Mouse (Mus musculus) mouse trophoblast stem cell (cell line): ENCODE measurements around the gene Znrf4.

Experiments used
- in situ Hi-C, 2 experiments: fragments of 300-500 bp; cut with MseI, MboI; formaldehyde crosslinking; loops; 2 replicates in 1 of 2; 3 replicates in 1 of 2; pipeline ENCODE4 v1.15.1; 2025

Znrf4 gene

DNA sequence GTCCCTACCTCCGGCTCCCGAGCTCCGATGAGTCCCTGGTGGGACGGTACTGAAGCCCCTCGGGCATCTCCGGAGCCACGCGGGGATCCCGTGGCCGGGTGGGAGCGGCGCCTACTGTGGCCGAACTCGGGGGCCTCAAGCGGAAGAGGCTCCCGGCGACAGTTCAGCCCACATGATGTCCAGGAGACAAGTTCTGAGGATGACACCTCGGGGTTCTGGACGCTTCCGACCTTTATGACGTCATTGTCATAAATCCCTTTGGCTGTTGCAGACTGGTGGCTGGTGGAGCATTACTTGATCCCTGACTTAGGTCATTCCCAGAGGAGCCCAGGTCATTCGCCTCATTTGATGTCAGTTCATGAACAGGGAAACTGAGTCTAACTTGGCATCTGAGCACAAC, at the start of gene Znrf4:
Znrf4 (minus strand) TSS at position 122 of the 400 bp plus-strand sequence.
- in situ Hi-C loops = no loop called here

- in situ Hi-C loops = no loop called here
Measured at GRCm38 (mm10) chr17:56561866-56562265, 49.6 kb upstream of the Znrf4 start.

GRCm38 (mm10) chr17:56560131-56560530, 47.9 kb upstream of the Znrf4 start:
- in situ Hi-C loops = no loop called here

- in situ Hi-C loops = no loop called here
Measured at GRCm38 (mm10) chr17:56559386-56559785, 47.2 kb upstream of the Znrf4 start.

GRCm38 (mm10) chr17:56558448-56558847, 46.2 kb upstream of the Znrf4 start:
- in situ Hi-C loops = no loop called here

GRCm38 (mm10) chr17:56554122-56554551, 41.9 kb upstream of the Znrf4 start, which contains the start of gene Gm20219:
Gene Gm20219, minus strand, starts transcription at chr17:56554387.
- in situ Hi-C loops = no loop called here

- in situ Hi-C loops = no loop called here
Measured at GRCm38 (mm10) chr17:56552781-56553363, 40.6 kb upstream of the Znrf4 start.

GRCm38 (mm10) chr17:56551841-56552581, 39.8 kb upstream of the Znrf4 start:
- in situ Hi-C loops = no loop called here

DNA sequence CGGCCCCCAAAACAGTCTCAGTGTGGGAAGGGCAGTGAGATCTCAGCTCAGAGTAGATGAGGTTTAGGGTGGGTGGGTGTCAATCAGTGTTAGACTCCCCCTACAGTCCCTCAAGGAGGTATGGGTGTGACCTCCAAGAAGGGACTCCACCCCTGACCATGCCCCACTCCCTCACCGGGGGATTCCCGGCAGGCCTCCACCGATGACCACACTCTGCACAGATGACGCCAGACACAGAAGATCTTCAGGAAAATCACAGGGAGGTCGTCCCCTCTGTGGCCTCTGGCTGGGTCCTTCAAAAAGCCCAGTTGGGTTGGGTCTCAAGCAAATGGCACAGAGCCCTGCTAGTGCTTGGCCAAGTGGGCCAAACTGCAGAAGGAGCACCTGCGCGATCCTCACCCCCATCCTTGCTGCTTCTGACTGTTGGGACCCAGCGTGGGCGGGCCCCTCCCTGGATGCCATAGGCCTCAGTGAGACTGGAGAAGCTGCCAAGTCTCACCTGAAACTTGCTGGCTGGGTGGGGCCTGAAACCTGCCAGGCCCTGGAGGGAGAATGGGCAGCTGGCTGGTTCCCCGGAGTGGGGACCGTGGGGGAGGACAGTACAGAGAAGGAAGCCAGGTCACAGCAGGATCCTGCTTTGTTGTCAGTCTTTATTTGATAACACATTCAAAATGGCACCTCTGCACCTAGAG, 38.7 kb upstream of the Znrf4 start:
- in situ Hi-C loops = no loop called here

- in situ Hi-C loops = loop anchor here in 1 of 2 experiments (10.0 kb wide), 1 partner anchor 184 kb away; no protein-coding TSS in a partner anchor
Measured at GRCm38 (mm10) chr17:56548605-56549105, 36.4 kb upstream of the Znrf4 start.

DNA sequence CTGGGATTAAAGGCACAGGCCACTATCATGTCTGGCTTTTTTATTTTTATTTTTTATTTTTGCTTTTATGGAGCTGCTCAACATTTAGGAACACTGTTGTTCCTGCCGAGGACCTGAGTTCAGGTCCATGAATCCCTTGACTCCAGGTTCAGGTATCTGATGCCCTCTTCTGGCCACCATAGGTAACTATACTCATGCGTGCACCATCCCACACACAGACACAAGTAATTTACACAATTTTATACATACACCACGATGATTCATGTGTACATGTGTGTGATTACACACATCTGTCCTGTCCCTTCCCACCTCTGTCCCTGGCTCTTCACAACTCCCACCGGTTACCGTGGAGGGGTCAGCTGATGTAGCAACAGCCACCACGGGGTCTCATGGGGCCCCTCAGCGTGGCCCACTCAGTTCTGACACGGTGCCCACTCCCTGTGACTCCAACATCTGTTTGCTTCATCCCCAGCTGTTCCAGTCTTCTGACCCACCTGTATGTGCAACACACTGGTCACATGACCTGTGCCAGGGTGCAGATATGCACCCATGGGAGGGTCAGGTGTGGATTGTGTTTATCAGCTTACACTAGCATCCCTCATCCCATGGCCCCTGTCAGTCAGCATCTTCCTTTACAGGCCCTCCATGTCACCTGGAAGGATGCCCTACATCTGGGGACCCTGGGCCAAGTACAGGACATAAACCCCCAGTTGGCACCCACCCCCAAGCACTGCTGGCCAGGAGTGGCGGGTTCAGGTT, 35.8 kb upstream of the Znrf4 start:
- in situ Hi-C loops = loop anchor here in 1 of 2 experiments (10.0 kb wide), 1 partner anchor 183 kb away; no protein-coding TSS in a partner anchor

DNA sequence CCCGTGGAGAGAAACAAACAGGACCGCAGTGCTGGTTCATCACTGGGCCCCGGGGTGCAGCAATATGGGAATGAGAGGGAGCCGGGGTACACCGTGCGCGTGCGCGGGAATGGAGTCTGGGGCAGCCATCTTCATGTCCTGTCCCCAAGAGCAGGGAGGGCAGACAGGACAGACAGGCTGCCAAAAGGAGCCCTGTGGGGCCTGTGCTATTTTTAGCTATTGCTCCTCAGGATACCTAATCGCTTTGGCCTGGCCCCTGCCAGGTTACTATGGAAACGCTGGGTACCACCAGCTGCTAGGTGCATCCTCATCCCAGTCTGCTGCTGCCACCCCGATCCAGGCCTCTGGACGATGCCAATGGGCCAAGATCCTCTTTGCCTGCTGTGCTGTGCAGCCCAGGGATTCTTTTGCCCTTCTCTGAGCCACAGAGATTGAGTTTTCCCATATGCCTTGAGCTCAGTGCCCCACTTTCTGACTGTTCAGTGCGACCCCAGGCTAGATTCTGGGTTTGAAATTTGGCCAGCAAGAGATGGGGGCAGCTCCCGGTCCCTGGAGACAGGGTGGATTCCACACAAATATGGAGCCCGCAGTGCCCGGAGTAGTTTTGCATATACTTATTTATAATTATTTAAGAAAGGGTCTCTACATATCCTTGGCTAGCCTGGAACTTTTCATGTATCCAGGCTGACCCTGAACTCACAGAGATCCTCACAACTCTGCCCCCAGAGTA, 35.0 kb upstream of the Znrf4 start:
- in situ Hi-C loops = loop anchor here in 1 of 2 experiments (10.0 kb wide), 1 partner anchor 182 kb away; no protein-coding TSS in a partner anchor

DNA sequence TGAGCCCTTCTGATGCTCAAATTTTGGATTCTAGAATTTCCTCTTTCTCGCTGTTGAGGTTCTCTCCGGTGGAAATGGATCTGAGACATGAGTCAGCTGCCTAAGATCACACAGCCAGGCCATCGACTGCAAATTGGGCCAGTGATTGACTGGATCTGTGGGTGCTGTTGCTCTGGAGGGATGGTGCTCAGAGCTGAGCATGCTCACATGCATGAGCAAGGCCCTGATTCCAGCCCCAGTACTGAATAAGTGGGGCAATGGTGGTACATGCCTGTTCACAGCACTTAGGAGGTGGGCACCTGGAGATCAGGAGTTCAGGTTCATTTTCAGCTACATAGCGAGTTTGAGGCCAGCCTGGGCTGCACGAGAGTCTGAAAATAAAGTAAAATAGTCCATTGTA, 34.3 kb upstream of the Znrf4 start:
- in situ Hi-C loops = loop anchor here in 1 of 2 experiments (10.0 kb wide), 1 partner anchor 182 kb away; no protein-coding TSS in a partner anchor

GRCm38 (mm10) chr17:56545945-56546344, 33.7 kb upstream of the Znrf4 start:
- in situ Hi-C loops = loop anchor here in 1 of 2 experiments (10.0 kb wide), 1 partner anchor 181 kb away; no protein-coding TSS in a partner anchor

DNA sequence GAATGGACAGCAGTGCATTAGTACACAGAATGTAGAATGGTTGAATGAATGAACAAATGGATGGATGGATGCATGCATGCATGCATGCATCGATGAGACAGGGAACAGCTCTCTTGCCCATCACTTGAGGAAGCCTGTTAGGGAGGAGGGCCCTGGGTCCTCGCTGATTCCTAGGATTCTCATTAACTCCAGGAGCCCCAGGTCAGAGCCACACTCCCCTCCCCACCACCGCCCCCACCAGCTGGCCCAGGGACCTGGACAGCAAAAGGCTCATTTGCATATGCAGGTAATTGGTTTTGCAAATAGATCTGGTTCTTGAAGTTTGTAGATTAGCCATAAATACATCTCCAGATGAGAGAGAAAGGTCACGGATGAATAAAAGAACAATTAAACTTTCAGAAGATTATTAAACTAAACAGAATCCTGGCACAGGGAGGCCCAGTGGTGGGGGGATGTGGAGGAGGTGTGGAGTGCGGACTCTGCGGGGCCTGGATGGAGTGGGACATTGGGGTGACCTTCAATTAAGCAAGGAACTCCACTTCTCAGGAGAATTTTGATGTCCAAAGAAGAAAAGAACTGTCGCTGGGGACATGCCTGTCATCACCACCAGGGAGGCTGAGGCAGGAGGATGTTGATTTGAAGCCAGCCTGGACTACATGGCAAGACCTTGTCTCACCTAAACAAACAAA, 32.6 kb upstream of the Znrf4 start:
- in situ Hi-C loops = loop anchor here in 1 of 2 experiments (10.0 kb wide), 1 partner anchor 180 kb away; no protein-coding TSS in a partner anchor

DNA sequence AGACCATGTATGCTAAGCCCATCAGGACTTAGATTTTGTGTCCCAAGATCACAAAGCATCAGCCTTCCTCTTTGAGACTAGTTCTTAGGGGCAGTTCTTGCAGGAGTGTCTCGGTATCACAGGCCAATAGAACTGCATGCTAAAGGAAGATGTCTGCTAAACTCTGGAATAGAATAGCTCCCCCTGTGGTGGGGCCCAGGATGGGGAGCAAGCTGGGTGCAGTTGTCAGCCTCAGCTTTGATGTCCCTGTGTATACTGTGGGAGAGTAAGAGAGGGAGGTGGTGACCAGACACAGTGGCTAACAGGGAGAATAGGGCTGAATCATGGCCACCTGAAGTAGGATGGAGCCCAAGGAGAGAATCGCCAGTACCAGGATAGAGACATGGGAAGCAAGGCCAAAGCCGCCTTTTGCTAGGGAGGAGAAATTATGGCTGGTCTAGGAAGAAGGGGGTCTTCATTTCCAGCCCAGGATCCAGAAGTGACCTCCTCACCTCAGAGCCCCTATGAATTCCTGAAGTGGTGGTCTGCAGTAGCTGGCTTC, 31.5 kb upstream of the Znrf4 start:
- in situ Hi-C loops = loop anchor here in 1 of 2 experiments (10.0 kb wide), 1 partner anchor 179 kb away; no protein-coding TSS in a partner anchor

- in situ Hi-C loops = loop anchor here in 1 of 2 experiments (10.0 kb wide), 1 partner anchor 178 kb away; no protein-coding TSS in a partner anchor
Measured at GRCm38 (mm10) chr17:56542736-56543135, 30.5 kb upstream of the Znrf4 start.

DNA sequence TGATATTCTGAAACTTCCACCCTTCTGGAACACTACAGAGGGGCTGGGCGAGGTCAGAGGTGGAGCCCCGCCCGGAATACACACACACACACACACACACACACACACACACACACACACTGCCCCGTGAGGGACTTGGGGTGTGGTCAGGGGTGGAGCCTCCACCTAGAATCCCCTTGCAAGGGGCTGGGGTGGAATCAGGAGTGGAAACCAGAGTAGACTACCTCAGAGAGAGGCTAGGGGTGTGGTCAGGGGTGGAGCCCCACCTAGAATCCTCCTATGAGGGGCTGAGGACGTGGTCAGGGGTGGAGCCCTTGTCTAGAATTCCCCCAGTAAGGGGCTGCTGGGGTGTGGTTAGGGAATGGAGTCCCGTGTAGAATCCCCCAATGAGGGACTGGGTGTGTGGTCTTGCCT, 28.3 kb upstream of the Znrf4 start:
- in situ Hi-C loops = loop anchor here in 1 of 2 experiments (10.0 kb wide), 1 partner anchor 176 kb away; no protein-coding TSS in a partner anchor

GRCm38 (mm10) chr17:56537912-56538311, 25.7 kb upstream of the Znrf4 start:
- in situ Hi-C loops = no loop called here
